Mouse (Mus musculus): ENCODE data around the gene Megf8. TPM values are rescaled to one million over a fixed set of nuclear protein-coding genes. Genes with fewer than 3 reads are reported as not detected.
A peak's percentile ranks its signal among the peaks of the same experiment; 100 is the strongest.
"Not testable (repeated sequence)": the region's sequence is repeated elsewhere in the genome, so short reads cannot be mapped to it uniquely, and the experiment has no call there.

Megf8 gene
- total RNA-seq, 2 experiments from 2014 or later: 99.2 to 105 TPM

- intact Hi-C loops (cut with DNase I): no loop called here
- DNase-seq (ENCODE audit: low spot score in 2 of 2): no peak
Measured at GRCm38 (mm10) chr7:25317446-25317999, 559 bp downstream of the Megf8 start.

GRCm38 (mm10) chr7:25322058-25322484 lies 5.1 kb downstream of the Megf8 start:
- intact Hi-C loops (cut with DNase I): no loop called here
- DNase-seq (ENCODE audit: low spot score in 2 of 2): no peak

- no peak for DNase-seq (ENCODE audit: low spot score in 2 of 2)
- intact Hi-C loops (cut with DNase I): no loop called here
Measured at GRCm38 (mm10) chr7:25323219-25323618, 6.3 kb downstream of the Megf8 start.

- intact Hi-C loops (cut with DNase I); DNase-seq (ENCODE audit: low spot score in 2 of 2): not testable (repeated sequence)
Measured at GRCm38 (mm10) chr7:25325431-25325830, 8.5 kb downstream of the Megf8 start.

GRCm38 (mm10) chr7:25326233-25326632 lies 9.3 kb downstream of the Megf8 start:
- intact Hi-C loops (cut with DNase I): no loop called here
- no peak for DNase-seq (ENCODE audit: low spot score in 2 of 2)

- intact Hi-C loops (cut with DNase I): no loop called here
- DNase-seq (ENCODE audit: low spot score in 2 of 2): peak; percentile 57 to 67
Measured at GRCm38 (mm10) chr7:25333596-25334307, 16.8 kb downstream of the Megf8 start.

GRCm38 (mm10) chr7:25334472-25334871 lies 17.5 kb downstream of the Megf8 start:
- intact Hi-C loops (cut with DNase I): no loop called here
- DNase-seq (ENCODE audit: low spot score in 2 of 2): no peak

GRCm38 (mm10) chr7:25339329-25339728 lies 22.4 kb downstream of the Megf8 start:
- intact Hi-C loops (cut with DNase I): no loop called here
- no peak for DNase-seq (ENCODE audit: low spot score in 2 of 2)

GRCm38 (mm10) chr7:25341000-25341784 lies 24.2 kb downstream of the Megf8 start:
- intact Hi-C loops (cut with DNase I): no loop called here
- peak; percentile 59 to 74 for DNase-seq (ENCODE audit: low spot score in 2 of 2)

GRCm38 (mm10) chr7:25348861-25349260 lies 31.9 kb downstream of the Megf8 start:
- intact Hi-C loops (cut with DNase I): no loop called here
- DNase-seq (ENCODE audit: low spot score in 2 of 2): no peak

GRCm38 (mm10) chr7:25358721-25359206 lies 41.8 kb downstream of the Megf8 start:
- DNase-seq (ENCODE audit: low spot score in 2 of 2): no peak
- intact Hi-C loops (cut with DNase I): no loop called here

GRCm38 (mm10) chr7:25363151-25363550 lies 46.2 kb downstream of the Megf8 start:
- no peak for DNase-seq (ENCODE audit: low spot score in 2 of 2)
- intact Hi-C loops (cut with DNase I): no loop called here

GRCm38 (mm10) chr7:25363632-25364031 lies 46.7 kb downstream of the Megf8 start:
- intact Hi-C loops (cut with DNase I): no loop called here
- no peak for DNase-seq (ENCODE audit: low spot score in 2 of 2)

- intact Hi-C loops (cut with DNase I): no loop called here
- no peak for DNase-seq (ENCODE audit: low spot score in 2 of 2)
Measured at GRCm38 (mm10) chr7:25365937-25366625, 49.1 kb downstream of the Megf8 start.

- intact Hi-C loops (cut with DNase I): no loop called here
- no peak for DNase-seq (ENCODE audit: low spot score in 2 of 2)
Measured at GRCm38 (mm10) chr7:25367632-25368293, 50.8 kb downstream of the Megf8 start.

- no peak for DNase-seq (ENCODE audit: low spot score in 2 of 2)
- intact Hi-C loops (cut with DNase I): no loop called here
Measured at GRCm38 (mm10) chr7:25368333-25368732, 51.4 kb downstream of the Megf8 start.

GRCm38 (mm10) chr7:25369058-25369749 lies 52.2 kb downstream of the Megf8 start, which contains the start of gene Cnfn:
Cnfn (minus strand) TSS chr7:25369724.
- no peak for DNase-seq (ENCODE audit: low spot score in 2 of 2)
- intact Hi-C loops (cut with DNase I): no loop called here

- DNase-seq (ENCODE audit: low spot score in 2 of 2): no peak
- intact Hi-C loops (cut with DNase I): no loop called here
Measured at GRCm38 (mm10) chr7:25372441-25372840, 55.5 kb downstream of the Megf8 start.

- intact Hi-C loops (cut with DNase I): loop anchor here (5.0 kb wide), 1 partner anchor 134 kb away; no protein-coding TSS in a partner anchor
- peak; percentile 90 to 96 for DNase-seq (ENCODE audit: low spot score in 2 of 2)
Measured at GRCm38 (mm10) chr7:25376556-25376955, 59.6 kb downstream of the Megf8 start.

Measured in left cerebral cortex, postnatal 25 days (tissue).